Mouse (Mus musculus) cerebellum, adult 2 months (tissue): Measurements from ENCODE around the gene Fnd3c2. TPM values are rescaled to one million over a fixed set of nuclear protein-coding genes. Genes with fewer than 3 reads are reported as not detected.

Source experiments
- DNase-seq, 2 experiments: peaks; one replicate each; pipeline ENCODE4 v3.0.0; 2021
- H3K27ac ChIP-seq: fragments of 200-500 bp; 2 replicates; pipeline ENCODE4 v1.5.1; 2012; ENCODE audit warnings: low read length, control low read depth, inconsistent platforms; ENCODE audit not compliant: insufficient read depth
- H3K27me3 ChIP-seq: fragments of 200-500 bp; 2 replicates; pipeline ENCODE4 v1.6.1; 2012; ENCODE audit warnings: inconsistent platforms, mild to moderate bottlenecking, low read length, moderate library complexity; ENCODE audit not compliant: control insufficient read depth, insufficient read depth
- H3K4me1 ChIP-seq: fragments of 200-500 bp; 2 replicates; pipeline ENCODE4 v1.6.1; 2011; ENCODE audit warnings: low read length; ENCODE audit not compliant: control insufficient read depth, insufficient read depth
- H3K4me3 ChIP-seq: fragments of 200-500 bp; replicated peaks from 2 replicates; pipeline ENCODE3; 2011; ENCODE audit warnings: mild to moderate bottlenecking, low read depth, low read length, control low read depth; ENCODE audit not compliant: insufficient read depth
- CTCF ChIP-seq: fragments of 200-500 bp; IDR thresholded peaks from 2 replicates; pipeline ENCODE4 v1.5.1; 2011; ENCODE audit warnings: low read depth, mild to moderate bottlenecking, control low read depth, low read length, moderate library complexity, borderline replicate concordance; ENCODE audit not compliant: insufficient read depth
- POLR2A ChIP-seq: fragments of 200-500 bp; IDR thresholded peaks from 2 replicates; pipeline ENCODE4 v1.6.1; 2011; ENCODE audit warnings: low read length, control low read depth, borderline replicate concordance; ENCODE audit not compliant: insufficient read depth
- WGBS: fragments of 180-500 bp; shearing (Covaris S2); methylation state at CpG from one replicate; pipeline ENCODE4 v1.1.7; 2018; 5-methylcytosine and 5-hydroxymethylcytosine counted together
- polyA plus RNA-seq: library from polyadenylated mRNA; depleted of rRNA; stranded (reverse); fragments of >200 nt; gene quantifications from 2 replicates; pipeline ENCODE4 v1.2.3, GENCODE M21; 2012; rRNA removed

Fnd3c2 gene
- polyA plus RNA-seq, 1 experiment: not detected

- Histone ChIP-seq H3K4me3 (no peak overlapping the region), H3K4me1 (peaks cover 5% of the 10 kb centered on the region; the same call in 1 of the 2 replicates), H3K27me3 (no peaks in the 10 kb centered on the region), H3K27ac (no peak overlapping the region)
- 34% methylated on average over 4 of the region's 4 CpGs for WGBS
- DNase-seq: no peak
- no peak for TF ChIP-seq CTCF
- no peak for TF ChIP-seq POLR2A
Observed at GRCm38 (mm10) chrX:106190091-106190490, 65.1 kb downstream of the Fnd3c2 start.

- H3K27ac ChIP-seq: no peak overlapping the region
- no peak overlapping the region for H3K4me3 ChIP-seq
Observed at GRCm38 (mm10) chrX:106189356-106189755, 65.8 kb downstream of the Fnd3c2 start.

GRCm38 (mm10) chrX:106187737-106188136 is 67.4 kb downstream of the Fnd3c2 start:
- TF ChIP-seq CTCF (no peak), POLR2A (no peak)
- Histone ChIP-seq H3K27me3 (no peaks in the 10 kb centered on the region), H3K4me1 (peaks cover 2% of the 10 kb centered on the region; the same call in 1 of the 2 replicates), H3K27ac (peak overlapping the region; percentile 71; the same call in 1 of the 2 replicates), H3K4me3 (peak overlapping the region; percentile 97)
- DNase-seq: peak; percentile 36 to 40
- 5% methylated on average over 12 of the region's 12 CpGs for WGBS

More at GRCm38 (mm10) chrX:106189356-106189755, 65.8 kb downstream of the Fnd3c2 start:
- DNase-seq: no peak
- TF ChIP-seq CTCF (no peak), POLR2A (no peak)
- WGBS: 36% methylated on average over 5 of the region's 5 CpGs
- Histone ChIP-seq H3K4me1 (peaks cover 5% of the 10 kb centered on the region; the same call in 1 of the 2 replicates), H3K27me3 (no peaks in the 10 kb centered on the region)

GRCm38 (mm10) chrX:106186713-106187649 is 68.2 kb downstream of the Fnd3c2 start, which contains the start of gene Pgk1:
Pgk1 (plus strand) TSS chrX:106187100.
- TF ChIP-seq POLR2A (peak; percentile 32; the same call in 1 of the 2 replicates), CTCF (0 out of 2 replicates have a peak, but pooled peaks have one; percentile 13)
- Histone ChIP-seq H3K4me1 (peaks cover 2% of the 10 kb centered on the region; the same call in 1 of the 2 replicates), H3K4me3 (peak within 1 kb of the TSS; percentile 97), H3K27ac (peak within 1 kb of the TSS; percentile 71), H3K27me3 (no peaks in the 10 kb centered on the region)
- DNase-seq: peak; percentile 85 to 97
- 7% methylated on average over 55 of the region's 55 CpGs for WGBS

GRCm38 (mm10) chrX:106185706-106186105 is 69.5 kb downstream of the Fnd3c2 start:
- WGBS: 28% methylated on average over 5 of the region's 5 CpGs
- H3K4me3 ChIP-seq: no peak overlapping the region
- H3K27ac ChIP-seq: no peak overlapping the region
- TF ChIP-seq POLR2A (no peak), CTCF (no peak)
- peaks cover 2% of the 10 kb centered on the region; the same call in 1 of the 2 replicates for H3K4me1 ChIP-seq
- no peak for DNase-seq
- no peaks in the 10 kb centered on the region for H3K27me3 ChIP-seq

Other genes starting within 250 kb of the Fnd3c2 start
- 9.0 and 10.2 TPM in 2 replicates for gene Magt1, start 243.5 kb downstream of the Fnd3c2 start, polyA plus RNA-seq
- gene Cox7b, start 239.7 kb downstream of the Fnd3c2 start, polyA plus RNA-seq: 473 and 495 TPM in 2 replicates
- 2.7 and 3.3 TPM in 2 replicates for gene Atp7a, start 228.1 kb downstream of the Fnd3c2 start, polyA plus RNA-seq
- gene Tlr13, start 112.2 kb downstream of the Fnd3c2 start, polyA plus RNA-seq: 0.41 and 0.49 TPM in 2 replicates
- gene Pgk1, start 68.3 kb downstream of the Fnd3c2 start, polyA plus RNA-seq: 508 and 511 TPM in 2 replicates
- 24.5 and 25.0 TPM in 2 replicates for gene Taf9b, start 34.2 kb downstream of the Fnd3c2 start, polyA plus RNA-seq
- not detected in 2 replicates for gene Fndc3c1, start 230.0 kb upstream of the Fnd3c2 start, polyA plus RNA-seq